Mouse (Mus musculus): ENCODE results near the gene Stra6. TPM values are rescaled to one million over a fixed set of nuclear protein-coding genes. Genes with fewer than 3 reads are reported as not detected.

Gene Stra6
- polyA plus RNA-seq, 1 experiment from 2014 or later, result 4.3 TPM

DNA sequence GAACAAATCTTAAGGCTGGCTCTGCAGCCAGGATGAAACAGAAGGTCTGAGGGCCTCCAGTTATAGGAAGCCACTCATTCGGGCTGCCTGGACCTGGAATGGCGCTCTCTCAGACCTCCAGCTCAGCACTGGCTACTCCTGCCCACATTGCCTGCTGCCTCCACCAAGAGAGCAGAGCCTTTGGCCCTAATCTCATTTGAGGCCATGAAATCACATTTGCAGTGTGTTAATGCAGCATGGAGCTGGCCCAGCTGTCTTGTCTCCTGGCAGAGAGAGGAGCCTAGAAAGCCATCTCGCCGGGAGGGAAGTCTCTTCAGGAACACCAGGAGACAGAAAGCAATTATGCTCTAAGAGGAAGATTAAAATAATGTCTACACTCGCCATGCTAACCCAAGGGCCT lies 43.9 kb downstream of the Stra6 start:
- WGBS, result 39% methylated on average over 5 of the region's 5 CpGs
- Histone ChIP-seq H3K27me3 (ENCODE audit: control insufficient read depth, insufficient read depth, low read length) (no peaks in the 10 kb centered on the region), H3K9ac (replicated peaks; ENCODE audit: low read depth, low read length) (no peak overlapping the region), H3K4me3 (ENCODE audit: low read depth, low read length) (no peak overlapping the region), H3K36me3 (ENCODE audit: control insufficient read depth, insufficient read depth, low read length) (no peaks in the 10 kb centered on the region), H3K4me1 (ENCODE audit: control insufficient read depth, insufficient read depth, low read length) (peaks cover 20% of the 10 kb centered on the region; the same call in 1 of the 2 replicates), H3K27ac (ENCODE audit: low read length) (peak overlapping the region; percentile 39), H3K4me2 (replicated peaks; ENCODE audit: low read depth, low read length) (no peak overlapping the region), H3K9me3 (ENCODE audit: control insufficient read depth, low read depth, low read length) (no peaks in the 10 kb centered on the region)
- ATAC-seq (ENCODE audit: insufficient number of reproducible peaks, insufficient read depth, low FRiP score, low read depth), result no peak

DNA sequence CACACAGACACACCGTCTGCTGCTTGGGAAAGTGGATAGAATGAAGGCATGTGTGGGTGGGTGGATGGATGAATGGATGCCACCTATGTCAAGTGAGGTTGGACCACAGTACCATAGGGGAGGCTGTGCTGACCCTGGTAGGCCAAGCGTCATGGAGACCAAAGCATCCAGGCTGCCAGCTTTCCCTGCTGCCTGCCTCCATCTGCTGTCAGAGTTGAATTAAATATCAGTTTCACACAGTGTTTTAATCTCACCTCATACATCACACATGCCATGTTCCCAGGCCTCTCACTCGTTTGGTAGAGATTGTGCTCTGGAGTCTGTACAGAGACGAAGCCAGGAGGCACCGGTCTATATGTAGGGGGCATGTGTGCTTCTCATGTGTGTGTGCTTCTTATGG lies 47.2 kb downstream of the Stra6 start:
- WGBS, result 57% methylated on average over 5 of the region's 5 CpGs
- no peak for ATAC-seq (ENCODE audit: insufficient number of reproducible peaks, insufficient read depth, low FRiP score, low read depth)
- H3K27me3 ChIP-seq (ENCODE audit: control insufficient read depth, insufficient read depth, low read length), result no peaks in the 10 kb centered on the region
- H3K36me3 ChIP-seq (ENCODE audit: control insufficient read depth, insufficient read depth, low read length), result no peaks in the 10 kb centered on the region
- H3K4me1 ChIP-seq (ENCODE audit: control insufficient read depth, insufficient read depth, low read length), result peaks cover 35% of the 10 kb centered on the region
- H3K27ac ChIP-seq (ENCODE audit: low read length), result no peak overlapping the region
- no peaks in the 10 kb centered on the region for H3K9me3 ChIP-seq (ENCODE audit: control insufficient read depth, low read depth, low read length)
- no peak overlapping the region for H3K4me3 ChIP-seq (ENCODE audit: low read depth, low read length)
- no peak overlapping the region for H3K9ac ChIP-seq (replicated peaks; ENCODE audit: low read depth, low read length)
- H3K4me2 ChIP-seq (replicated peaks; ENCODE audit: low read depth, low read length), result no peak overlapping the region

DNA sequence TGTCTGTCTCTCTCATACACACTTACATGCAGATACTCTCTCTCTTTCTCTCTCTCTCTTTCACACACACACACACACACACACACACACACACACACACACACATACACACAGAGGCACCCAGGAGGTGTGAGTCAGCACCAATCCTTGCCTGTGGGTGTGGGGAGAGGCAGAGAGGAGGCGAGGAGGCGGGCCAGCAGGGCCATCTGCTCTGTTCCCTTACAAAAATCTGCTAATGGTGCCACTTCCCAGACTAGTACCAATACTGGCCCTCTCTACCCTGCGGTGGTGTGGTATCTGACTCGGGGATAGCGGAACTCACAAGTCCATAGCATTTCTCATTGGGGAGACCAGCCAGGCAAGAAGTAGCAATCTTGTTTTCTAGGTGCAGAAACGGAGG lies 47.8 kb downstream of the Stra6 start:
- Histone ChIP-seq H3K4me1 (ENCODE audit: control insufficient read depth, insufficient read depth, low read length) (peaks cover 42% of the 10 kb centered on the region), H3K9me3 (ENCODE audit: control insufficient read depth, low read depth, low read length) (no peaks in the 10 kb centered on the region), H3K27ac (ENCODE audit: low read length) (peak overlapping the region; percentile 52; the same call in 1 of the 2 replicates), H3K9ac (replicated peaks; ENCODE audit: low read depth, low read length) (no peak overlapping the region), H3K4me3 (ENCODE audit: low read depth, low read length) (no peak overlapping the region), H3K4me2 (replicated peaks; ENCODE audit: low read depth, low read length) (no peak overlapping the region), H3K27me3 (ENCODE audit: control insufficient read depth, insufficient read depth, low read length) (no peaks in the 10 kb centered on the region), H3K36me3 (ENCODE audit: control insufficient read depth, insufficient read depth, low read length) (no peaks in the 10 kb centered on the region)
- WGBS, result 58% methylated on average over 6 of the region's 6 CpGs
- ATAC-seq (ENCODE audit: insufficient number of reproducible peaks, insufficient read depth, low FRiP score, low read depth), result no peak

DNA sequence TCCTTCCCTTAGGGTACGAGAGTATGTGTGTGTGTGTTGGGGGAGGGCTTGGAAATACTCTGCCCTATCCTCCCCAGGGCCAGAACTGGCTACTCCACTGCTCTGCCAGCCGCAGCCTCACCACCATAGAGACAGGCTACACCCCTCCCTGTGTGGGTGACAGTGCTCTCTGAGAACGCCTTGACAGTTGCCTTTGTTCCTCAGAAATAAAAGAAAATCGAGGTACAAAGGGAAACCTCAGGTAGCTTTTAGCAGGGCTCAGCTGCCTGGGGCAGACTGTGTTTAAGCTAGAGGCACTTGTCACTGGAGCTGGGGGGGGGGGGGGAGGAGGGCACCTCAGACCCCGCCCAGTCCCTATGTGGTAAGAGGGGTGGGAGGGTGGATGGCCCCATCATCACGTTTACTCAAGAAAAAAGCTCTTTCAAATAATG lies 48.7 kb downstream of the Stra6 start:
- Histone ChIP-seq H3K9ac (replicated peaks; ENCODE audit: low read depth, low read length) (no peak overlapping the region), H3K27ac (ENCODE audit: low read length) (peak overlapping the region; percentile 52; the same call in 1 of the 2 replicates), H3K27me3 (ENCODE audit: control insufficient read depth, insufficient read depth, low read length) (no peaks in the 10 kb centered on the region), H3K36me3 (ENCODE audit: control insufficient read depth, insufficient read depth, low read length) (no peaks in the 10 kb centered on the region), H3K9me3 (ENCODE audit: control insufficient read depth, low read depth, low read length) (no peaks in the 10 kb centered on the region), H3K4me2 (replicated peaks; ENCODE audit: low read depth, low read length) (peak overlapping the region; percentile 20), H3K4me1 (ENCODE audit: control insufficient read depth, insufficient read depth, low read length) (peaks cover 44% of the 10 kb centered on the region), H3K4me3 (ENCODE audit: low read depth, low read length) (no peak overlapping the region)
- 17% methylated on average over 6 of the region's 6 CpGs for WGBS
- peak; percentile 66 for ATAC-seq (ENCODE audit: insufficient number of reproducible peaks, insufficient read depth, low FRiP score, low read depth)

DNA sequence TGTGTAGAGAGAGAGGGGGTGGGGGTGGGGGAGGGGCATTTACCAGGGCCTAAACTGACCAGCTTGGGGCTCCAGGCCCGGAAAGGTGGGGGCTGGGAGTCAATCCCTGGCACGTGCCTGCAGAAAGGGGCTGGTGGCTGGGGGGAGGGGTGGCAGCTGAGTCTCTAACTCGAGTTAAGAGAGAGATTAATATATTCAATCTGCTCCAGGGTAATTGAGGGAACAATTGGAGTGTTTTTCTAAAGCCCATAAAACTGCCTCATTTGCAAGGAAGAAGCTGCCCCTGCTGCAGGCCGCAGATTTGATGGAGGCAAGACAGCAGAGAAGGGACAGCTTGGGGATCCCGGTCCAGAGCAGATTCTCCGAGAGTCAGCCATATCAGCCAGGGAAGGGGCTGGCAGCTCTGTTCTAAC lies 49.3 kb downstream of the Stra6 start:
- peak overlapping the region; percentile 27 for H3K4me2 ChIP-seq (replicated peaks; ENCODE audit: low read depth, low read length)
- 8% methylated on average over 6 of the region's 6 CpGs for WGBS
- H3K4me3 ChIP-seq (ENCODE audit: low read depth, low read length), result no peak overlapping the region
- ATAC-seq (ENCODE audit: insufficient number of reproducible peaks, insufficient read depth, low FRiP score, low read depth), result peak; percentile 68
- H3K27me3 ChIP-seq (ENCODE audit: control insufficient read depth, insufficient read depth, low read length), result no peaks in the 10 kb centered on the region
- no peaks in the 10 kb centered on the region for H3K36me3 ChIP-seq (ENCODE audit: control insufficient read depth, insufficient read depth, low read length)
- peaks cover 41% of the 10 kb centered on the region for H3K4me1 ChIP-seq (ENCODE audit: control insufficient read depth, insufficient read depth, low read length)
- no peak overlapping the region for H3K9ac ChIP-seq (replicated peaks; ENCODE audit: low read depth, low read length)
- H3K9me3 ChIP-seq (ENCODE audit: control insufficient read depth, low read depth, low read length), result no peaks in the 10 kb centered on the region
- peak overlapping the region; percentile 79 for H3K27ac ChIP-seq (ENCODE audit: low read length)

DNA sequence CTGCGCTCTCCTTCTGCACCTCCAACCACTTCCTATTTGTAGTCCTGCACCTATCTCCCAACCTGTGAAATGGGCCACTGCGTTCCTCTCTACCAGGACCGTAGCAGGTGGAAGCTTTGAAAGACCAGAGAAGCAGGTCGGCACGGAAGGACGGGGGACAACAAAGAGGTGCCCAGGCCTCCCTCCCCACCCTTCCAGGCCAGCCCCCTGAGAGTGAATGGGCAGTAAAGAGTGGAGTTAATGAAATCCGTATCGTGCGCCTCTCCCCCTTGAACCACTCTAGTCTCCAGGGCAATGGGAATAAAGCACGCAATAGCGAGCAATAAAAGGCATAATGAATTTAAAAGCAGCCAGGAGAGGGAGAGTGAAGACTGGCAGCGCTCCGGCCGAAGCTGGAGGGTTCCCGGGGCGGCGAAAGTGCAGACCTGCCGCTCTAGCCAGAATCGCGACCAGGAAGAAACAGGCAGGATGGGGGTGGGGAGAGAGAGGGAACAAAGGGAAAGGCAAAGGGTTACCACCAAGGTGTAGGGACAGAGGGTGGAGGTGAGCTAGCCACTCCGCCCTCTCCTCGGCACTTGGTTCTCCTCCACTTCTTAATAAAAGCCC lies 49.8 kb downstream of the Stra6 start:
- Histone ChIP-seq H3K4me2 (replicated peaks; ENCODE audit: low read depth, low read length) (peak overlapping the region; percentile 27; the same call in 1 of the 2 replicates), H3K27me3 (ENCODE audit: control insufficient read depth, insufficient read depth, low read length) (no peaks in the 10 kb centered on the region), H3K4me1 (ENCODE audit: control insufficient read depth, insufficient read depth, low read length) (peaks cover 39% of the 10 kb centered on the region), H3K4me3 (ENCODE audit: low read depth, low read length) (no peak overlapping the region), H3K9ac (replicated peaks; ENCODE audit: low read depth, low read length) (no peak overlapping the region; the same call in 1 of the 2 replicates), H3K9me3 (ENCODE audit: control insufficient read depth, low read depth, low read length) (no peaks in the 10 kb centered on the region), H3K27ac (ENCODE audit: low read length) (peak overlapping the region; percentile 79), H3K36me3 (ENCODE audit: control insufficient read depth, insufficient read depth, low read length) (no peaks in the 10 kb centered on the region)
- 0 out of 2 replicates have a peak, but pooled peaks have one; percentile 19 for ATAC-seq (ENCODE audit: insufficient number of reproducible peaks, insufficient read depth, low FRiP score, low read depth)
- WGBS, result 12% methylated on average over 22 of the region's 22 CpGs

DNA sequence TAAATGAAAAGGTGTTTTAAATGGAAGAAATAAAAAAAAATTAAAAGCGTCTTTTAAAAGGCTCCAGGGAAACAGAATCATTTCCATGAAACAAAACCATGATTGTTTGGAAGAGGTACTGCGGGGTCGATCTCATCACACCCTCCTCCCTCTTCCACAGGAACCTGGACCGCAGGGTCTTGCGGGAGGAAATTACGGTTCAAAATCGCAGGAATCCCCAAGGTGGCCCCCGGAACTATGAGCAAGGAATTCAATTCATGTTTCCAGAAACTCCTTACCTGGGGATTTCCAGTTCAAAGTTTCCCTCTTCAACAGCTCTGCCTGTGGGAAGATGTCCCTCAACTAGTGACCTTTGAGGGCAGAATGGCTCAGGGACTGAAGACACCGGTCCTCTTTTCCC lies 50.4 kb downstream of the Stra6 start:
- H3K4me1 ChIP-seq (ENCODE audit: control insufficient read depth, insufficient read depth, low read length), result peaks cover 39% of the 10 kb centered on the region
- H3K27ac ChIP-seq (ENCODE audit: low read length), result no peak overlapping the region
- 10% methylated on average over 9 of the region's 9 CpGs for WGBS
- H3K36me3 ChIP-seq (ENCODE audit: control insufficient read depth, insufficient read depth, low read length), result no peaks in the 10 kb centered on the region
- no peak overlapping the region for H3K4me3 ChIP-seq (ENCODE audit: low read depth, low read length)
- no peak overlapping the region for H3K9ac ChIP-seq (replicated peaks; ENCODE audit: low read depth, low read length)
- no peak for ATAC-seq (ENCODE audit: insufficient number of reproducible peaks, insufficient read depth, low FRiP score, low read depth)
- 0 out of 2 replicates have a peak overlapping the region, but pooled peaks have one; percentile 27 for H3K4me2 ChIP-seq (replicated peaks; ENCODE audit: low read depth, low read length)
- H3K9me3 ChIP-seq (ENCODE audit: control insufficient read depth, low read depth, low read length), result no peaks in the 10 kb centered on the region
- no peaks in the 10 kb centered on the region for H3K27me3 ChIP-seq (ENCODE audit: control insufficient read depth, insufficient read depth, low read length)

DNA sequence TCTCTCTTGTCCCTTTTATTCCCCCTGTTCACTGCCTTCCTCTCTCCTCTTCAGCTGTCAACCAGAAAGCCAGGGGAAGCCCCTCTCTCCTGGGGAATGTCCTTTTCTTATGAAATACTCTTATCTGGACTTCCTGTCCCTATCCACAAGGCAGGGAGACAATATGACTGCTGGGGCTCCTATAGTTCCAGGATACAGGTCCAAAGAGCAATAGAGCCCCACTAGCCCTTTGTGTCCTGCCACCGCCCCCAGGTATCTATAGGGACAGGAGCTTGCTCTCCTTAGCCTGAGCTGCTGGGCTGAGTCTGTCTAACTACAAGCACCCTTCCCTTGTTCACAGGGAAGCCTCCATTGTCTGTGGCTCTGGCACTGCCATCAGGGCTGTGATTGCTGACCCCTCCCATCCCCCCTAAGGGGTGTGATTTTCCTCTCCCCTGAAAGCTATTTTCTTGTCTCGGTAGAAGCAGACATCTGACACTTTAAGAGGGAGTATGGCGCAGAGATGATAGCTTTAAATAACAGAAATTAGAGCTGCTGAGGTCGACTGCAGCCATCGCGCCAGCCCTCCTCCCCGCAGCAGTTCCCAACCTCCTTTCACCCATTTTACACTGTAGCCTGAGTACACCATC lies 51.8 kb downstream of the Stra6 start:
- Histone ChIP-seq H3K9me3 (ENCODE audit: control insufficient read depth, low read depth, low read length) (no peaks in the 10 kb centered on the region), H3K9ac (replicated peaks; ENCODE audit: low read depth, low read length) (no peak overlapping the region), H3K27me3 (ENCODE audit: control insufficient read depth, insufficient read depth, low read length) (no peaks in the 10 kb centered on the region), H3K4me2 (replicated peaks; ENCODE audit: low read depth, low read length) (no peak overlapping the region), H3K4me1 (ENCODE audit: control insufficient read depth, insufficient read depth, low read length) (peaks cover 39% of the 10 kb centered on the region), H3K27ac (ENCODE audit: low read length) (no peak overlapping the region), H3K36me3 (ENCODE audit: control insufficient read depth, insufficient read depth, low read length) (no peaks in the 10 kb centered on the region), H3K4me3 (ENCODE audit: low read depth, low read length) (no peak overlapping the region)
- 40% methylated on average over 7 of the region's 7 CpGs for WGBS
- no peak for ATAC-seq (ENCODE audit: insufficient number of reproducible peaks, insufficient read depth, low FRiP score, low read depth)
